Mouse (Mus musculus): ENCODE data around the gene Oprm1. TPM values are rescaled to one million over a fixed set of nuclear protein-coding genes. Genes with fewer than 3 reads are reported as not detected.

Gene Oprm1
- not detected for polyA plus RNA-seq (2021)

- POLR2A ChIA-PET: interaction anchor here (0.7 kb wide), 1 partner anchor 333 kb away, joined by 5 read pairs; no protein-coding TSS in a partner anchor
- CTCF ChIA-PET: interaction anchor here (0.9 to 1.6 kb wide), 2 partner anchors 10 to 82 kb away, joined by 3 to 4 read pairs; no protein-coding TSS in a partner anchor
- DNase-seq (ENCODE audit: low read depth, low spot score) (no peak), ATAC-seq (no peak)
- in situ Hi-C loops (cut with MboI; ENCODE audit: low pct_unique_long_range_greater_than_20kb): no loop called here
- TF ChIP-seq CTCF (IDR thresholded peaks at IDR 0.05): no peak
- peaks cover 30% of the 10 kb centered on the region for H3K27me3 ChIP-seq
Measured at GRCm38 (mm10) chr10:6758206-6758605, at the start of gene Oprm1. Gene Oprm1 (plus strand): TSS chr10:6758506.

GRCm38 (mm10) chr10:6717181-6717948 is 40.9 kb upstream of the Oprm1 start:
- DNase-seq (ENCODE audit: low read depth, low spot score): no peak
- ChIA-PET POLR2A (no interaction called here), CTCF (interaction anchor here (0.7 kb wide), 1 partner anchor 10 kb away, joined by 3 read pairs; no protein-coding TSS in a partner anchor)
- in situ Hi-C loops (cut with MboI; ENCODE audit: low pct_unique_long_range_greater_than_20kb): no loop called here
- TF ChIP-seq CTCF (IDR thresholded peaks at IDR 0.05): no peak
- ATAC-seq: no peak
- H3K27me3 ChIP-seq: peaks cover 7% of the 10 kb centered on the region

DNA sequence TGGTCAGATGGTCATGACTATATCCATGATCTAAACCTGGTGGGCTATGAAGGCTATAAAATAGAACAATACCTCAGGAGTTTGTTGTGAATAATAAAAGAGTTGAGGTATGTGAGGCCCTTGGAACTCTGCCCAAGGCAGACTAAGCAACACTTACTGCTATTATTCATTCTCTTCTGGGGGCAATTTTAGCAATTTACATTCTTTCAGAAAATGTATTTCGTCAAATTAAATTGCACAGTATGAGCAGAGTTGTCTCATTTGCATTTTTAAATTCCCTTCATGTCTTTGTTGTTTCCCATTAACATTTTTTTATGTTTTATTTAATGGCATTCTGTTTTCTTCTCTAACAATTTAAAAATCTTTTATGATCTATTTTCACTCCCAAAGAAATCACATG is 34.5 kb upstream of the Oprm1 start:
- in situ Hi-C loops (cut with MboI; ENCODE audit: low pct_unique_long_range_greater_than_20kb): no loop called here
- ChIA-PET POLR2A (no interaction called here), CTCF (no interaction called here)
- DNase-seq (ENCODE audit: low read depth, low spot score) (no peak), ATAC-seq (no peak)
- no peak for TF ChIP-seq CTCF (IDR thresholded peaks at IDR 0.05)
- H3K27me3 ChIP-seq: peaks cover 8% of the 10 kb centered on the region

DNA sequence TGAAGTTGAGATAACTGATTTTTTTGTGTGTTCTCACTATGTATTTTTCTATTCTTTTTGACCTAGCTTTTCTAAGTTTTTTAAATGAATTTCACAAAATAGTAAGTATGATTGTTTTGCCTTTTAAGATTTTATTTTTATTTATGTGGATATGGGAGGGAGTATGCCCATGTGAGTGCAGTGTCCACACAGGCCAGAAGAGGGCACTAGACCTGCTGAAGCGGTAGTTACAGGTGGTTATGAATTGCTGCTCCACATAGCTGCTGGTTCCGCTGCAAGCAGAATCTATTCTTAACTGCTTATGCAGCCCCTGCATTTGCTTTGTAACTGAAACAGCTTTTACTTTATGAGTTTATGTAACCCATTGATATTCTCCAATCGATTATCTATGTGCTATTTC is 29.8 kb upstream of the Oprm1 start:
- DNase-seq (ENCODE audit: low read depth, low spot score): no peak
- no peak for ATAC-seq
- CTCF ChIA-PET: interaction anchor here (0.6 to 1.6 kb wide), 2 partner anchors 8 to 10 kb away, joined by 3 to 4 read pairs; no protein-coding TSS in a partner anchor
- in situ Hi-C loops (cut with MboI; ENCODE audit: low pct_unique_long_range_greater_than_20kb): no loop called here
- peaks cover 34% of the 10 kb centered on the region for H3K27me3 ChIP-seq
- TF ChIP-seq CTCF (IDR thresholded peaks at IDR 0.05): peak; percentile 39
- POLR2A ChIA-PET: no interaction called here

DNA sequence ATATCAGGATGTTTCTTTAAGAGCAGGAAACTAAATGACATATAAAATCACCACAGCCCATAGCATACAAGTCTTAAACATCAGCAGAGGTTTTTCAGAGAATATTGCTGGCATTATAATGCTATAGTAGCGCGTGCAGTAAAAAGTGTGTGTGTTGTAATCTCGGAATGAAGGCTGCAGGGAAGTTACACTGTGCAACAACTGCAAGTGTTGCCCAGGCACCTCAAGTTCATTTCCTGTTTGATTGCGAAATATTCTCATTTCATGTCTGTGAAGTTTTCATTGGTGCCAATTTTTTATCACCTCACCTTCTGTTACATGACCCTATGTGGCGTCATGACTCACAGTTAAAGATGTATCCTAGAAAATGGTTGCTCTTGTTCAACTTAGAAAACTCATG is 4.9 kb upstream of the Oprm1 start:
- POLR2A ChIA-PET: no interaction called here

DNA sequence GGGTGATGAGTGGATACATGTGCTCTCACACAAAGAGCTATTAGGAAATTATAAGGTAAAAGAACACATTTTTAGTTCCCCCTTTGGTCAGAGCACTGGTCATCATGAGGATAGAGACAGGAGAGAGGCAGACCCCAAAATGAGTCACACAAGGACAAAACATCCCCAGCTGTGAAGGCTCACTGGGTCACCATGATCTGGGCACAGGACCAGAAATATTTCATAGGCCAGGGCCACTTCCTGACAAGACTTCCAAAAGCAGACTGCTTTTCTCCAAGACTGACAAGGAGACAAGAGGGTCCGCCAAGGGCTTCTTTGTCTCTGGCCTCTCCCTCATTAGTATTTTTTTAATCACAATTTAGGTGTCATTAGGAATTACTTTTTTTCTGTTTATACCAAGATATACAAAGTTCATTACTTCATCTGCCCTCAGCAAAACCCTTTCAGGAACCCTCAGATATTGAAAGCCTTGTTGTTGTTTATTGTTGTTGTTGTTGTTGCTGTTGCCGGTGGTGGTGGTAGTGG is 3.0 kb downstream of the Oprm1 start, which contains the start of gene Gm10945:
Gene Gm10945, minus strand, starts transcription at position 475 of the 525 bp plus-strand sequence.
- H3K27me3 ChIP-seq: peaks cover 23% of the 10 kb centered on the region
- no peak for TF ChIP-seq CTCF (IDR thresholded peaks at IDR 0.05)
- in situ Hi-C loops (cut with MboI; ENCODE audit: low pct_unique_long_range_greater_than_20kb): no loop called here
- ChIA-PET POLR2A (no interaction called here), CTCF (interaction anchor here (1.2 kb wide), 1 partner anchor 10 kb away, joined by 4 read pairs; no protein-coding TSS in a partner anchor)
- DNase-seq (ENCODE audit: low read depth, low spot score) (no peak), ATAC-seq (no peak)

More for the DNA sequence above, 4.9 kb upstream of the Oprm1 start:
- DNase-seq (ENCODE audit: low read depth, low spot score) (no peak), ATAC-seq (no peak)
- CTCF ChIA-PET: no interaction called here
- no peak for TF ChIP-seq CTCF (IDR thresholded peaks at IDR 0.05)
- H3K27me3 ChIP-seq: peaks cover 21% of the 10 kb centered on the region
- in situ Hi-C loops (cut with MboI; ENCODE audit: low pct_unique_long_range_greater_than_20kb): no loop called here

GRCm38 (mm10) chr10:6788517-6789237 is 30.4 kb downstream of the Oprm1 start:
- ATAC-seq (peak; percentile 85), DNase-seq (ENCODE audit: low read depth, low spot score) (peak; percentile 2)
- no peak for TF ChIP-seq CTCF (IDR thresholded peaks at IDR 0.05)
- in situ Hi-C loops (cut with MboI; ENCODE audit: low pct_unique_long_range_greater_than_20kb): no loop called here
- ChIA-PET POLR2A (no interaction called here), CTCF (interaction anchor here (1.2 kb wide), 1 partner anchor 18 kb away, joined by 4 read pairs; no protein-coding TSS in a partner anchor)
- H3K27me3 ChIP-seq: peaks cover 68% of the 10 kb centered on the region

GRCm38 (mm10) chr10:6790226-6790625 is 31.9 kb downstream of the Oprm1 start:
- ATAC-seq (no peak), DNase-seq (ENCODE audit: low read depth, low spot score) (no peak)
- ChIA-PET CTCF (no interaction called here), POLR2A (no interaction called here)
- in situ Hi-C loops (cut with MboI; ENCODE audit: low pct_unique_long_range_greater_than_20kb): no loop called here
- peaks cover 72% of the 10 kb centered on the region for H3K27me3 ChIP-seq
- no peak for TF ChIP-seq CTCF (IDR thresholded peaks at IDR 0.05)

DNA sequence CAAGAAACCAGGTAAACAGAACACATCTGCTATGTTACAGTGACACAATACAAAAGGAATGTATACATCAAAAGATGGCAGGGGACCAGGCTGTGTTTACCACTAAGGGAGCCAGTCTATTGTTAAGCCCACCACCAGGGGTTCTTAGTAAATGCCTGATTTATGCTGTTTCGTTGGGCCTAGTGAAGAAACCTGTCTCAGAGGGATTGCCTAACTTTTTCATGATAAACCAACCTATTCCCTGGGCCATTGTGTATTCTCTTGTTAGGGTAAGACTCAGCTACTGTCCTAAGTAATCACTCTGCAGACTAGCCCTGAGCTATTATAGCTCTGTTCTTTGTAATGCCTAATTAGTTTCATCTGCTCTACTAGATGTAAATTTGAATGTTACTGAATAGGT is 62.3 kb downstream of the Oprm1 start:
- H3K27me3 ChIP-seq: peaks cover 4% of the 10 kb centered on the region
- no peak for TF ChIP-seq CTCF (IDR thresholded peaks at IDR 0.05)
- no peak for DNase-seq (ENCODE audit: low read depth, low spot score)
- in situ Hi-C loops (cut with MboI; ENCODE audit: low pct_unique_long_range_greater_than_20kb): no loop called here
- ChIA-PET CTCF (no interaction called here), POLR2A (no interaction called here)
- no peak for ATAC-seq

- CTCF ChIA-PET: interaction anchor here (2.2 kb wide), 1 partner anchor 9 kb away, joined by 5 read pairs; no protein-coding TSS in a partner anchor
- TF ChIP-seq CTCF (IDR thresholded peaks at IDR 0.05): no peak
- peak; percentile 86 for ATAC-seq
- in situ Hi-C loops (cut with MboI; ENCODE audit: low pct_unique_long_range_greater_than_20kb): no loop called here
- POLR2A ChIA-PET: no interaction called here
- no peaks in the 10 kb centered on the region for H3K27me3 ChIP-seq
- peak; percentile 22 for DNase-seq (ENCODE audit: low read depth, low spot score)
Measured at GRCm38 (mm10) chr10:6842225-6842624, 83.9 kb downstream of the Oprm1 start.

GRCm38 (mm10) chr10:6846283-6846682 is 88.0 kb downstream of the Oprm1 start:
- CTCF ChIA-PET: no interaction called here
- H3K27me3 ChIP-seq: no peaks in the 10 kb centered on the region
- TF ChIP-seq CTCF (IDR thresholded peaks at IDR 0.05): no peak
- ATAC-seq: no peak
- in situ Hi-C loops (cut with MboI; ENCODE audit: low pct_unique_long_range_greater_than_20kb): no loop called here
- POLR2A ChIA-PET: no interaction called here
- no peak for DNase-seq (ENCODE audit: low read depth, low spot score)

Measured in Patski (cell line).